Mouse (Mus musculus) frontal cortex, postnatal 14 days (tissue): ENCODE measurements around the gene Hcn2.

Experiments
- DNase-seq, 2 experiments: peaks; one replicate each; pipeline ENCODE4 v3.0.0; 2022; ENCODE audit warnings: low spot score in 2 of 2

Hcn2 gene

DNA sequence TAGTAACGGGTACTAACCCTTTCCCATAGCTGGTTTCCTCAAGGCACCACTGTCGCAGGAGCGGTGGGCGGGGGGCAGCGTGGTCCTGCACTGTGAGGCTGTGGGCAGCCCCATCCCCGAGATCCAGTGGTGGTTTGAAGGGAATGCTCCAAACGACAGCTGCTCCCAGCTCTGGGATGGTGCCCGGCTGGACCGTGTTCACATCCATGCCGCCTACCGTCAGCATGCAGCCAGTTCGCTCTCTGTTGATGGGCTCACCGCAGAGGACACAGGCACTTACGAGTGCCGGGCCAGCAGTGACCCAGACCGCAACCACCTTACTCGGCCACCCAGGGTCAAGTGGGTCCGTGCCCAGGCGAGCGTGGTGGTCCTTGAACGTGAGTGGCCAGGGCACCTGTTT, 7.8 kb upstream of the Hcn2 start:
- DNase-seq, result no peak

DNA sequence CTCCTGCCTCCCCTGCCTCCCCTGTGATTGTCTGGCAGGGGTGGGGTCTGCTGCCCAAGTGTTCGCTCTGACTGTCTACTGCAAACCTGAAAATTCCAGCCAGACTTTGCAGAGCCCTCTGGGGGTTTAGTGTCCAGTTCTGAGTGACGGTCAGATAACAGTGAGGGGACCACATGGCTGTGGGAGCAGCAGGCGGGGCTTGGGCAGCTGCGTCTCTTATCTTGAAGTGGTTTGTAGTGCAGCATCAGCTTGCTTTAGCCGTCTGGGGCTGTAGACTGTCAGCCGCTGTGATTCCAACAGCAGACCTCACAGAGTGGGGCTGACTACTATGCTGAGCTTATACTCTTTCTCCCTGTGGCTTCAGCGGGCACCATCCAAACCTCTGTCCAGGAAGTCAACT, 7.1 kb upstream of the Hcn2 start:
- no peak for DNase-seq

DNA sequence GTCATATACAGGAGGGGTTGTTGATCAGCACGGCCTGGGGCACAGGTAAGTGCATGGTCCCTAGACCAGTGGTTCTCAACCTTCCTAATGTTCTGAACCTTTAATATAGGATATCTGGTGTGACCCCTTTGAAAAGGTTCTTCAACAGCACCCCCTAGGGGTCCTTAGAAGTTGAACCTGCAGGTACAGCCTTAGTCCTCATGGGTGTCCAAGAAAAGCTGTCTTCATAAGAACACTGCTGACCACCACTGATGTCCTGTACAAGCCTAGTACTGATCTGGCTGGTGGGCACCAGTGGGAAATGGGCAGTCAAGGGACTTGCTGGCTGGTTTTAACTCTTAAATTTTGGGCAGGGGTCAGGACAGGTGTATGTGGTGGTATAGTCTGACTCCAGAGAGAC, 4.4 kb upstream of the Hcn2 start:
- no peak for DNase-seq

DNA sequence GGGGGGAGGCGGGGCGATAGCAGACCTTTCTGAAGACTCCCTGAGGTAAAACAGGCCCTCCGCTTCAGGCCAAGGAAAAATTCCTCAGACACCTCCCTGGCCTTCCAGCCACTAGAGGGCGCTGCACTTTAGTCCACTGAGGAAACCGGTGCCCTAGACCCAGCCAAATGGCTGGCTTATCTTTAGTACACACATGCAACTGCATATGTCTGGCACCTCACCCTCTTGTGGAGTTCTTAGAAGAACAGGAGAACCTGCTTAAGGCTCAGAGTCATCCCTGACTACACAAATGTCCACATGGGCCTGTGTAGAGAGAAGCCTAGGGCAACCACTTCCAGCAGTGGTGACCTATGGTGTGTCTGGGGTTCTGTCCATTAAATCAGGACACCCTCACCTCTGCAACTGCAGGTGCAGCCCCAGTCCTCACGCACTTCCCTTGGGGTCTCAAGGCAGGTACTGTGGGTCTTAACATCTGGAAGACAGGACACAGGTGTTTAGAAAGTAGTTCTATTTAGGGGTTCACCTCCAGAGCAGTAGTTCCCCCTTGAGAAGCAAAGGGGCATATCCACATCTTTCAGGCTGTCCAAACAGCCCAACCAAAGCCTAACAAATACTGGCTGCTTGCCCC, 3.8 kb upstream of the Hcn2 start:
- DNase-seq, result peak in 1 of 2 experiments; percentile 70

DNA sequence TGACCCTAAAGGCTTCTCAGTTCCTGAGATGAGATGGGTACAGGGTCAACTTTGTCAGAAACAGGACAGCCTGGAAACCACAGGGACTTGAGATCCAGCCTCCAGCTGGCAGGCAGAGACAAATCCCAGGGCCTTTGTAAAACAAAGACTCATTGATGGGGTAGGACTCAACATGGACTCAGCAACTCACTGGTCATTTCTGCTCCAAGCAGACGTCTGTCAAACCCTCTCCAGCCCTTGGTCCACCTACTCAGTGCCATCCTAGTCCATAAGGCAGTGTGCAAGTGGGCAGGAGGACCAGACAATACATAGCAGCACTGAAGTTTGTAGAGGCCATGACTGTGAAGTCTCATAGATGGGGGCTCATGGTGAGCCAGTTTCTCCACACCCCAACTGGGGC, 3.3 kb upstream of the Hcn2 start:
- no peak for DNase-seq

DNA sequence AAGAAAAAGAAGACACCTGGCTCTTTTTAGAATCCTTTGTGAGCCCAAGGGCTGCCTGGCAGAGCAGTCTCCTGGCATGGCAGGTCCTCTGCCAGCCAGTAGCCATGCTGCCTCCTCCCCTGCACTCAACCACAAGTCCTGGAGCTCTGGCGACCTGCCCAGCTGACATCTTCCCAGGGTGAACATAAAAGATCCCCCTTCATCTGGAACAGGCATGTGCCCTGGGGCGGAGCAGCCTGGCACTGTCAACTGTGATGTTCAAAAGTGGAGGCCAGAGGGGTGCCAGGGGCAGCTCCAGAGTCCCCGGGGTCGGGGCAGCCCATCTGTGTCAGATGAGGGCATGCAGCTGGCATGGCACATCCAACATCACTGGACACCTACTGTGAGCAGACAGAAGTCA, 1.4 kb upstream of the Hcn2 start:
- no peak for DNase-seq

DNA sequence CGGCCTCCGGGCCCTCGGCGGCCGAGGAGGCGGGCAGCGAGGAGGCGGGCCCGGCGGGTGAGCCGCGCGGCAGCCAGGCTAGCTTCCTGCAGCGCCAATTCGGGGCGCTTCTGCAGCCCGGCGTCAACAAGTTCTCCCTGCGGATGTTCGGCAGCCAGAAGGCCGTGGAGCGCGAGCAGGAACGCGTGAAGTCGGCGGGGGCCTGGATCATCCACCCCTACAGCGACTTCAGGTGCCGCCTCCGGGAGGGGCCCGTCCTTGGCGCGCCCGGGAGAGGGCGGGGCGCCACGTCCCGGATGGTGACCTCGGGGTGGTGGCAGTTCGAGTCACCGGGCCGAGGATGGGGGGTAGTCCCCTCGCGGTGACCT, 538 bp downstream of the Hcn2 start:
- peak in 1 of 2 experiments; percentile 48 for DNase-seq

DNA sequence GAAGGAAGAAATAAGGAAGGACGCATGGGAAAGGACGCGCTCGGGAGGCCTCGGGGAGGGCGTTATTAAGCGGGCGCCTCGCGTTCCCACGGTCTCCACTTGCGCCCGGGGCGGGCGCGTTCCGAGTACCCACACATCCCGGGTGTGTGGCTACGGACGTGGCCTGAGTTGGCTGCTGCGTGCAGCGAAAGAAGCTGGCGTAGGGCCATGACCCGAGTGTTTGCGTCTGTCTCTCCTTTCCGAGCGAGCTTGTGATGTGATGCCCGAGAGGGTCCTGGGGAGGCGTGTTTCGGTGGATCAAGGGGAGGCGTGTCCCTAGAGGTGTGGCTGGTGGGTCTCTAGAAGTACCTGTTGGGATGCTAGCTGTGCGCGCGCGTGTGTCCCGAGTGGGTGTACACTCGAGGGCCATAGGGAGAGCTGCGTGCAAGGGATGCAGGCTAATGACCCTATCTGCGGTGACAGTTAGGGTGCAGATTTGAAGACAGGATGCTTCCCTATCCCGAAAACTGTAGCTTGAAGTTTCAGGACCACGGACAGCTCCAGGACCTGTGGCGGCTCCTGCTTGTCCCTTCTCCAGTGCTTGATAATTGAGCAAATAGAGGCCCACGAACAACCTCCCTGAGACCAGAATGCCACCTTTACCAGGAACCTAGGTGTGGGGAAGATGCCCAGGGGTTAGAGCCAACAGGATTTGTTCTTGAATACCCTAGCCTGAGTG, 1.4 kb downstream of the Hcn2 start:
- no peak for DNase-seq

DNA sequence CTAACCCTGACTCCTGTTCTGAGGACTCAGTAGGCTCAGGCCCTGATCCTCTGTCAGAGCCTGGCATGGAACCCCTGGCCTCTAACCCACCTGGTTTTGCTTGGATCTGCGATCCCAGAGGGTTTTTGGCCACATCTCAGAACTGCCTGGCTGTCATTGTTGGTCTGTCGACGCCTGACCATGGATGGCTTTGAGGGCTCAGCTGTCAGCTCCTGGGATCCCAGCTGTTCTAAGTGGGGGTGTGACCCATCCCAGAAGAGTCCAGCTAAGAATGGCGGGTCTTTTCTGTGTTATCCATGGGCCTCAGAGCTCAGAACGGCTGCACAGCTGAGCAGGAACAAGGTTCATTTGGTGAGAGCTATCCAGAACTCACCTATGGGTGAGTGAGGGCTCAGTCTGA, 4.7 kb downstream of the Hcn2 start:
- DNase-seq, result no peak

DNA sequence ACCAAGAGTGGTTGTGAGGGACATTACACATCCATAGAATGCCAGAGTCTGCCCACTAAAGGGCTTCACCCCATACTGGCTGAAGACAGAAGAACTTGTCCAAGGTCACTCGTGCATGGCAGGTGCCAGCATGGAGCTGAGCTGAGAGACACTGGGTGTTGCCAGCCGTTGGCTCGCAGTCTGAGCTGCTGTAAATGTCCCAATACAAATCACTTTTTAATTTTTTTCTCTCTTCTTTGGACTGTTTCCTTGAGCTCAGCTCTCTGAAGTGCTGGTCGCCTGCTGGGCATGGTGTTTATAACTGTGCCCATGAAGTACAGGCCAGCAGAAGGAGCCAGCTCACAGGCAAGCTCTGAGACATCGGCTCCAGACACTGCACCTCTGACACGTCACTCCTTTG, 6.6 kb downstream of the Hcn2 start:
- DNase-seq, result no peak

DNA sequence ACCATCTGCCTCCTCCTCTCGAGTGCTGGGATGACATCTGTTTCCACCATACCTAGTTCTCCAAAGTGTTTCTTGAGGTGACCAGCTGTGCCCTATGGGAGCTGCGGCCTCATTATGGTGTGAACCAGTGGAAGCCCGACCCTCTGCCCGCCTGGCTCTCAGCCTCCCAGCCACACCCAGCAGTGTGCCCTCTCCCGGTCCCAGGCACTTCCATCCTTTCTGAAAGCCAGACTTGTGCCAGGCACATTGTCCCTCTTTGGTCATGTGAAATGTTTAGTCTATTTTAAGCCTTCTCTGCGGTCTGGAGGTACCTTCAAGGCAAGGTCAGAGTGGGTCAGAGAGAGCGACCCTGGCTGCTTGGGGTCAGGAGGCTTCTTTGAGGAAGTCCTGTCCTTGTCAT, 7.3 kb downstream of the Hcn2 start:
- no peak for DNase-seq

DNA sequence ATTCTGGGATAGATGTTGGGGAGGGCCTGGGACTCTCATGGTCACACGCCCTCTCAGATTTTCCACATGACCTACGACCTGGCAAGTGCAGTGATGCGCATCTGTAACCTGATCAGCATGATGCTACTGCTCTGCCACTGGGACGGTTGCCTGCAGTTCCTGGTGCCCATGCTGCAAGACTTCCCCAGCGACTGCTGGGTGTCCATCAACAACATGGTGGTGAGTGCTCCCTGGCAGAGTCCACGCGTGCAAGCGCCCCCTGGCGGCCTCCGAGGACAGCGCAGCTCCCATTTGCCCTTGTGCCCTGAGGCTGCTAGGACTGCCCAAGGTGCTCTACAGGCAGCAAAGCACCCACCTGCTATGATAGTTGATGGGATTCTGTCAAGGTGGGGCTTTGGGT, 9.7 kb downstream of the Hcn2 start:
- DNase-seq, result no peak

DNA sequence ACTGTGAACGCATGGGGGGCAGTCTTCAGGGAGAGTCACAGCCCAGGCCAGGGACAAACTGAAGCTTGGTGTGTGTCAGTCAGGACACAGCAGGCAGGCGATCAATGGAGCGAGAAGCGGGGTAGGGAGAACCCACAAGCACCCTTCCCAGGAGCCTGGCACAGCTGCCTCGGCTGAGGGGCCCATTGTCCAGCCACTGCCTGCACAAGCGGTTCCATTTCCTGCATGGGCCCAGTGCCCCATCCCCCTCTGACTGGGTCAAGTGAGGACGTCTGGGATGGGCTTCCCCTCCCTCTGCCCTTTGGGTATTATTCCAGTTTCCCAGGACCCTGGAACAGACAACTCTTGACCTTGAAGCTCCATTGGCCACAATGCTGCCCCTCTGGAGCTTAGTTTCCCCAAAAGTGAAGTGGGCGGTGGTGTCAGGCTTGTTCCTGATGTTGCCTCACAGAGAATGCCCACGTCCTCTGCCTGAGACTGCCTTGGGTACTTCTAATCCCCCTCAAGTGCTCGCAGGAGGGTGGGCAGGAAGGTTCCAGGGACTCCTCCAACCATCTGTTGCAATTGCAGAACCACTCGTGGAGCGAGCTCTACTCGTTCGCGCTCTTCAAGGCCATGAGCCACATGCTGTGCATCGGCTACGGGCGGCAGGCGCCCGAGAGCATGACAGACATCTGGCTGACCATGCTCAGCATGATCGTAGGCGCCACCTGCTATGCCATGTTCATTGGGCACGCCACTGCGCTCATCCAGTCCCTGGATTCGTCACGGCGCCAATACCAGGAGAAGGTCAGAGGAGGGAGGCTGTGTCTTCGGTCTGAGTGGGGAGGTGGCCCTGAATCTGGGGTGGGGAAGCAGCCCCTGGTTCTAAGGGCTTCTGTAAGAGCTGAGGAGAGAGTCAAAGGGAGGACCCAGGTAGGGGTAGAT, 12.2 kb downstream of the Hcn2 start:
- no peak for DNase-seq

DNA sequence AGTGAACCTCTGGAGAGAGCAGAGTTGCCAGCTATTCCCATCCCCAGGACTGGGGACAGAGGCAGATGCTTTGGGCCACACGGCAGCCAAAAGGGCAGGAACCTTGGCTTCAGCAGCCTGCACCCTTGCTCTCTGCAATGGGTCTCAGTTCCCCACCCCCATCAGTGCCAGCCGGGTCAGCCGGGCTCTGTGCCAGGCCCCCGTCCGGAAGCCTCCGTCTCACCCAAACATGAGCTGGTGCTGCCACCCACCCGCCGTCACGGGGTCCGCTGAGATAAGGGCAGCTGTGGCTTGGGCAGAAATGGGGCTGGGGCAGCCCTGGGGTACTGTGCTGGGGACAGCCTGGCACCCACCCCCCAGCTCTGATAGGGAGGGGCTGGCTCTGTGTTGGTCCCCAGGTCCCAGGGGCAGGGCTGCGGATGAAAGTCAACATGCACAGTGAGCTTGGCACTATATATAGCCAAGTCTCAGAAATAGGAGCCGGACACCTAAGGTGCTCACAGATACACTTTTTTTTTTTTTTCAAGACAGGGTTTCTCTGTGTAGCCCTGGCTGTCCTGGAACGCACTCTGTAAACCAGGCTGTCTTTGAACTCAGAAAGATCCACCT, 13.0 kb downstream of the Hcn2 start:
- DNase-seq, result no peak

DNA sequence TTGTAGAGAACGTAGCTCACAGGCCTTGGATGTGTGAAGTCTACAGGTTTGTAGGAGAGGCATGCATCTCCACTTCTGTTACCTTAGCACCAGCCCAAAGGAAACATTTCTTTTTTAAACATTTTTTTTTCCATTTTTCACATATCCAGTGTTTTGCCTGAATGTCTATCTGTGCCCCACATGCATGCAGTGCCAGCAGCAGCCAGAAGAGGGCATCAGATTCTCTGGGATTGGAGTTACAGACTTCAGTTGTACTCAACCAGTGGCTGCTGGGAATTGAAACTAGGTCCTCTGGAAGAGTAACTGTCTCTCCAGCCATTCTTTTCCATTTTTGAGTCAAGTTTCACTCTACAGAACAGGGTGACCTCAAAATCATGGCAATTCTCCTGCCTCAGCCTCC, 16.1 kb downstream of the Hcn2 start:
- no peak for DNase-seq

DNA sequence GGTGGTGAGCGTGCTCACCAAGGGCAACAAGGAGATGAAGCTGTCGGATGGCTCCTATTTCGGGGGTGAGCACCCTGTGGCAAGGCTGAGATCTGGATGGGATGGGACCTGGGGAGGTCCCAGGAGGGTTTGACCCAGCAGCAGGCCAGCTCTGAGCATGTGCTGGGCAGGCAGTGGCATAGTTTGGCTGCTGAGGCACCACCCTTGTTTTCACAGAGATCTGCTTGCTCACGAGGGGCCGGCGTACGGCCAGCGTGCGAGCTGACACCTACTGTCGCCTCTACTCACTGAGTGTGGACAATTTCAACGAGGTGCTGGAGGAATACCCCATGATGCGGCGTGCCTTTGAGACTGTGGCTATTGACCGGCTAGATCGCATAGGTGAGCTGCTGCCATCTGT, 17.4 kb downstream of the Hcn2 start:
- DNase-seq, result no peak

DNA sequence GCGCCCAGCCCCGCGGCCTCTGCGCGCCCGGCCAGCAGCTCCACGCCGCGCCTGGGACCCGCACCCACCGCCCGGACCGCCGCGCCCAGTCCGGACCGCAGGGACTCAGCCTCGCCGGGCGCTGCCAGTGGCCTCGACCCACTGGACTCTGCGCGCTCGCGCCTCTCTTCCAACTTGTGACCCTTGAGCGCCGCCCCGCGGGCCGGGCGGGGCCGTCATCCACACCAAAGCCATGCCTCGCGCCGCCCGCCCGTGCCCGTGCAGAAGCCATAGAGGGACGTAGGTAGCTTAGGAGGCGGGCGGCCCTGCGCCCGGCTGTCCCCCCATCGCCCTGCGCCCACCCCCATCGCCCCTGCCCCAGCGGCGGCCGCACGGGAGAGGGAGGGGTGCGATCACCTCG, 18.9 kb downstream of the Hcn2 start:
- DNase-seq, result no peak

DNA sequence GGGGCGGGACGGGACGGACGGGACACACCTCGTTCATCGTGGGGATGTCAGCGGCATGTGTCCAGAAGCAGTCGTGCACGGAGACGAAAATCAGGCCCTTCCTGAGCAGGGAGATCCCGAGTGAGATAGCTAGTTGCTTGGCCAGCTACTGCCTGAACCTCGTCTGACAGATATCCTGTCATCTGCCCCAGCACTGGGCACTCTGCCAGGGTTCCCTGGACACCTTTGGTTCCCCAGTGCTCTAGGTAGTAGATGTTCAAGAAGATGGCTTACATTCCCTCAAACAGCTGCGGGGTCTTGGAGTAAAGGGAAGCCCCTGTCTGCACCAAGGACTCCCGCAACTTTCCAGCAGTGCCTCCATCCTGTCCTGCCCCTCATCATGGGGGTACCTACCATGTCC, 20.3 kb downstream of the Hcn2 start:
- no peak for DNase-seq

DNA sequence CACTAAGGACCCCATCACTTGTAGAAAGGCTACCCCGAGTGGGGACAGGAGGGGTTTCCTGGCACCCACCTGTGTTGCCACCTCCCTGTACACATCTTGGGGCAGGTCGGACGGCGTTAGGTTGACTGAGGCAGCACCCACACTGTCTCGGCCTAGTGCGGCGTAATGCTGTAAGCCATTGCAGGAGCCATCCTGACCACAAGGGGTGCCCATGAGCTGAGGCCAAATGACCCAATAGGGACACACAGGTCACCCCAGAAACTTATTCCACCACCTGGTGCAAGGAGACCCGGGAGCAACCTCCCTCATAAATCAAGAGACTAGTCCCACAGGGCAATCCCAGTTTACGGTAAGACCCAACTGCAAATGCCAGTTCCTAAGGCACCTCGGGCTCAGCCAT, 21.8 kb downstream of the Hcn2 start:
- DNase-seq, result no peak

DNA sequence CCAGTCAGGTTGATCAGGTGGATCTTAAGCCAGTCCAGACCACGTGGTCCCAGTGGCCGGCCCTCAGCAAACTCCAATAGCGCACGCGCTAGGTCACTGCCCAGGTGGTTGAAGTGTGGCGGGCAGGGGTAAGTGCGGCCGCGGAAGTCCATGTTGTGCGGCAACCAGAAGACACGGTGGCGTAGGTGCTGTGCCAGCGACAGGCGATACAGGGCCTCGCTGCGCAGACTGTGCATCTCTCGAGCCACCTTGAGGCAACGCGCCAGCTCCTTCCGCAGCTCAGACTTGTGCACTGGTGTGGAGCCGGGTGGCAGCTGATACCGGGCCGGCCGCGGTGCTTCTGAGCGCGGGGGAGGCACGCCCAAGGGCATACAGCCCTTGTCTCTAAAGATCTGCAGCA, 22.8 kb downstream of the Hcn2 start:
- no peak for DNase-seq

DNA sequence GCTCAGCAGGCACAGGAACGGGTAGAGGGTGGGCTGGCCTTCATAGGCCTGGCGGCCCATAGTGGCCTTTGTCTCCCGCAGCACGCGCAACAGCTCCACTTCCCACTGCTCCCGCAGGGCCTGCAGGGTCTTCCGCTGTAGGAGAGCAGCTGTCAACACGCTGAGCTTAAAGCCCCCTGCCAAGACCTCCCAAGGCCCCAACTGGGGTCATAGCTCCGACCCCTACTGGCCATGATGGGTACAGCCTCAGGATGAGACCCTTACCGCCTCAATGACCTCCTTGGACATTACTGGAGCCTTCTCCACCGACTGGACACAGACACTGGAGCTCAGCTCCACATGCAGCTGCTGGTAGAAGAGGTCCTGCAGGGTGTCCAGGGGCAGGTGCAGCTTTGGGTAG, 24.4 kb downstream of the Hcn2 start:
- DNase-seq, result no peak

DNA sequence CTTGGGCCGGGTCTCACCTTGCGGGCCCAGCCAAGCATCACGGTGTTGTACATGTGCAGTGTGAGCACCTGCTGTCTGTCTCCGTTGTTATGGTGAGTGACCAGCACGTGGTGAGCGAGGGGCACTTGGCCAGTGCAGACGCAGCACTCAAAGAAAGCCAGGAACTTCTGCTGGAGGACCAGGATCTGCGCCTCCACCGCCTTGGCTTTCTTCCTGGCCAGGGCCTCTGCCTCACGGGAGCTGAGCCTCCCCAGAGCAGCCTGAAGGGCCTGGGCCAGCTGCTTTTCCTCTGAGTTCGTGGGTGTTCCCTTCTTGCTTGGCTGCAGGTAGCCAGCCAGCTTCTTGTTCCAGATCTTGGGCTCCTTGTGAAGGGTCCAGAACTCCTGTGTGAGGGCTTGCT, 26.7 kb downstream of the Hcn2 start:
- DNase-seq, result no peak
